Mouse (Mus musculus) CH12.LX (cell line): ENCODE measurements around the gene Capn2. TPM values are rescaled to one million over a fixed set of nuclear protein-coding genes. Genes with fewer than 3 reads are reported as not detected.

Experiments
- DNase-seq: peaks from one replicate; pipeline ENCODE4 v3.0.0-alpha.2; 2013; ENCODE audit errors: extremely low read depth
- H3K27ac ChIP-seq: 2 replicates; pipeline ENCODE4 v1.5.1; 2012; ENCODE audit warnings: low read depth, mild to moderate bottlenecking, control low read depth, moderate library complexity; ENCODE audit not compliant: insufficient read depth
- H3K27me3 ChIP-seq: replicated peaks from 2 replicates; pipeline ENCODE3; 2012; ENCODE audit warnings: inconsistent platforms
- H3K36me3 ChIP-seq, 2 experiments: replicated peaks in 1 of 2; 2 replicates each; pipeline versions ENCODE3 to v1.6.1; 2012; ENCODE audit warnings: inconsistent platforms in 1 of 2, low read length in 1 of 2, mild to moderate bottlenecking in 1 of 2, mixed read lengths in 1 of 2, moderate library complexity in 1 of 2; ENCODE audit not compliant: control insufficient read depth in 1 of 2, insufficient read depth in 1 of 2
- H3K4me1 ChIP-seq, 2 experiments: 2 replicates each; pipeline ENCODE4 v1.6.1; 2012; ENCODE audit warnings: inconsistent platforms in 1 of 2, moderate library complexity in 1 of 2; ENCODE audit not compliant: insufficient read depth in 2 of 2, control insufficient read depth in 1 of 2
- H3K4me2 ChIP-seq: 2 replicates; pipeline ENCODE4 v1.6.1; 2012; ENCODE audit warnings: low read depth, mild to moderate bottlenecking, control low read depth; ENCODE audit not compliant: poor library complexity, insufficient read depth, severe bottlenecking
- H3K4me3 ChIP-seq, 3 experiments: fragments of 150-350 bp in 1 of 3; sonication (generic) in 1 of 3; replicated peaks in 1 of 3; 2 replicates each; pipeline versions ENCODE3 to v1.5.1; 2011 to 2012; ENCODE audit warnings: low read depth in 2 of 3, low read length in 2 of 3, mild to moderate bottlenecking in 2 of 3, moderate library complexity in 2 of 3, control low read depth in 1 of 3, improper control_type of control experiment in 1 of 3, inconsistent platforms in 1 of 3, mixed read lengths in 1 of 3; ENCODE audit not compliant: poor library complexity in 1 of 3
- H3K79me2 ChIP-seq: replicated peaks from 2 replicates; pipeline ENCODE4 v1.6.1; 2012; ENCODE audit warnings: mild to moderate bottlenecking, moderate library complexity; ENCODE audit not compliant: control insufficient read depth, poor library complexity, insufficient read depth, severe bottlenecking; ENCODE audit errors: extremely low read depth
- H3K9ac ChIP-seq: 2 replicates; pipeline ENCODE4 v1.6.1; 2012; ENCODE audit warnings: low read depth, mild to moderate bottlenecking, control low read depth, moderate library complexity; ENCODE audit not compliant: insufficient read depth
- H3K9me3 ChIP-seq: replicated peaks from 2 replicates; pipeline ENCODE3; 2012; ENCODE audit warnings: low read length, inconsistent platforms, mixed read lengths
- BHLHE40 ChIP-seq: IDR thresholded peaks from 2 replicates; pipeline ENCODE4 v1.6.1; 2011; ENCODE audit warnings: mild to moderate bottlenecking, low read depth, low read length, improper control_type of control experiment
- CHD1 ChIP-seq: IDR thresholded peaks from 2 replicates; pipeline ENCODE4 v1.6.1; 2012; ENCODE audit warnings: low read depth, low read length, improper control_type of control experiment, inconsistent platforms
- CHD2 ChIP-seq: IDR thresholded peaks from 2 replicates; pipeline ENCODE4 v1.6.1; 2011; ENCODE audit warnings: low read length, improper control_type of control experiment
- ELF1 ChIP-seq: IDR thresholded peaks from 2 replicates; pipeline ENCODE4 v1.6.1; 2014; ENCODE audit warnings: low read depth, mild to moderate bottlenecking, inconsistent platforms, low read length, improper control_type of control experiment
- GABPA ChIP-seq: IDR thresholded peaks from 2 replicates; pipeline ENCODE4 v1.6.1; 2012; ENCODE audit warnings: low read depth, low read length, improper control_type of control experiment, inconsistent platforms; ENCODE audit not compliant: insufficient replicate concordance
- HCFC1 ChIP-seq: IDR thresholded peaks from 2 replicates; pipeline ENCODE4 v1.6.1; 2012; ENCODE audit warnings: low read depth, mild to moderate bottlenecking, inconsistent platforms, low read length, improper control_type of control experiment
- IRF4 ChIP-seq: IDR thresholded peaks from 2 replicates; pipeline ENCODE4 v1.6.1; 2014; ENCODE audit warnings: low read depth, mild to moderate bottlenecking, inconsistent platforms, low read length, improper control_type of control experiment
- JUN ChIP-seq: IDR thresholded peaks from 2 replicates; pipeline ENCODE4 v1.6.1; 2011; ENCODE audit warnings: low read depth, mild to moderate bottlenecking, low read length, improper control_type of control experiment, moderate library complexity; ENCODE audit not compliant: insufficient read depth
- JUND ChIP-seq: conservative IDR thresholded peaks from 2 replicates; pipeline ENCODE4 v1.6.1; 2011; ENCODE audit warnings: low read depth, low read length, improper control_type of control experiment
- MAX ChIP-seq: IDR thresholded peaks from 2 replicates; pipeline ENCODE4 v1.6.1; 2011; ENCODE audit warnings: low read length, improper control_type of control experiment
- NRF1 ChIP-seq: IDR thresholded peaks from 2 replicates; pipeline ENCODE4 v1.6.1; 2014; ENCODE audit warnings: low read depth, mild to moderate bottlenecking, inconsistent platforms, low read length, improper control_type of control experiment, moderate library complexity
- TBP ChIP-seq: conservative IDR thresholded peaks from 2 replicates; pipeline ENCODE4 v1.6.1; 2011; ENCODE audit warnings: low read depth, low read length, improper control_type of control experiment
- TCF12 ChIP-seq: IDR thresholded peaks from 2 replicates; pipeline ENCODE4 v1.6.1; 2014; ENCODE audit warnings: low read depth, mild to moderate bottlenecking, inconsistent platforms, low read length, improper control_type of control experiment
- UBTF ChIP-seq: IDR thresholded peaks from 2 replicates; pipeline ENCODE4 v1.6.1; 2012; ENCODE audit warnings: low read depth, mild to moderate bottlenecking, inconsistent platforms, low read length, improper control_type of control experiment, moderate library complexity
- USF1 ChIP-seq: IDR thresholded peaks from 2 replicates; pipeline ENCODE4 v1.6.1; 2014; ENCODE audit warnings: low read depth, mild to moderate bottlenecking, inconsistent platforms, low read length, improper control_type of control experiment
- USF2 ChIP-seq: conservative IDR thresholded peaks from 2 replicates; pipeline ENCODE4 v1.6.1; 2011; ENCODE audit warnings: low read depth, low read length, improper control_type of control experiment
- ZKSCAN1 ChIP-seq: IDR thresholded peaks from 2 replicates; pipeline ENCODE4 v1.6.1; 2012; ENCODE audit warnings: low read depth, inconsistent platforms, low read length, improper control_type of control experiment, borderline replicate concordance
- ZNF384 ChIP-seq: IDR thresholded peaks from 2 replicates; pipeline ENCODE4 v1.6.1; 2012; ENCODE audit warnings: low read depth, low read length, improper control_type of control experiment, inconsistent platforms
- dilution Hi-C: fragments of 300-500 bp; cut with MboI; formaldehyde crosslinking; loops from 2 replicates; pipeline ENCODE4 v1.14.3; 2020; ENCODE audit warnings: low sequenced_read_pairs; ENCODE audit not compliant: extremely low pct_unique_long_range_greater_than_20kb, extremely low pct_ligation_motif_present
- in situ Hi-C: fragments of 300-500 bp; cut with MboI; formaldehyde crosslinking; loops from 3 replicates; pipeline ENCODE4 v1.14.3; 2019; ENCODE audit warnings: low sequenced_read_pairs, low pct_ligation_motif_present, low pct_unique_long_range_greater_than_20kb, mixed read lengths
- polyA plus RNA-seq: library from polyadenylated mRNA; unstranded; fragments of >175 nt; gene quantifications from 2 replicates; pipeline ENCODE4 v1.2.1, GENCODE M21; 2012; ENCODE audit warnings: low read depth; ENCODE audit not compliant: insufficient read length
- total RNA-seq, 2 experiments: library from RNA; depleted of rRNA; stranded (reverse); fragments of 300-350 nt in 1 of 2; fragments of >200 nt in 1 of 2; gene quantifications; 2 replicates each; pipeline ENCODE4 v1.2.3; 2012 to 2014

Capn2 gene
- total and polyA plus RNA-seq, 3 experiments = 10.9 to 28.1 (median 15.0) TPM

DNA sequence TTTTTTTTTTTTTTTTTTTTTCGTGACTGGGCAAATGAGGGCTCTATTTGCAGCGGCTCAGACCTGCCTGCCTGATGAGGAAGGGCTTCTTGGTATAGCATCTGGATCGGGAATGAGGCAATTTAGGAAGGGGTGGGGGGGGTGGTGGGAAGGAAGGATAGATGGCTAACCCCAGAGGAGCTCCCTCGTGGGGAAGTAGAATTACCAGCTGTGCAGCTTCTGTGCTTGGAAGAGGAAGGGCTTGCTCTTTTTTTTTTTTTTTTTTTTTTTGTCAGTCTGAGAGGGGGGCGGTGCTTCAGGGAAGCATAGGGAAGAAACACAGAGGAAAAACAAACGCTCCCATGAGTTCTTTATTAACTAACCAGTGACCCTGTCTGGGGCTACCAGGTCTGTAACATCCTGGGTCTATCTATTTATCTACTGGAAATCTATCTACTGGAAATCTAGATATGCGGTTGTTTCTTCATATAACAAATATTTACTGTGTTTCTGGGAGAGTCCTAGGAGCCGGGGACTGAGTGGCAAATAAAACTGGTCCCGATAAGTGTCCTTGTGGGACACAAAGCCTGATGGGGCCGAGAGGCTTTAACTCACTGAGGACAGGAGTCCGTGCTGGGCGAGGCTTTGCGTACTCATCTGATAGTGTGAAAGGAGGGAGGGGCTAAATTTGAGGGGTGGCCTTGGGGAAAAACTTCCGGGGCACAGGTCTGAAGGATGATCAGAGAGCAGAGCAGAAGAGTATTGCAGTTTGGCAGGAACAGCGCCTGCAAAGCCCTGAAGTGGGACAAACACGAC is 45.4 kb upstream of the Capn2 start:
- DNase-seq = no peak
- no peaks in the 10 kb centered on the region for H3K9me3 ChIP-seq

DNA sequence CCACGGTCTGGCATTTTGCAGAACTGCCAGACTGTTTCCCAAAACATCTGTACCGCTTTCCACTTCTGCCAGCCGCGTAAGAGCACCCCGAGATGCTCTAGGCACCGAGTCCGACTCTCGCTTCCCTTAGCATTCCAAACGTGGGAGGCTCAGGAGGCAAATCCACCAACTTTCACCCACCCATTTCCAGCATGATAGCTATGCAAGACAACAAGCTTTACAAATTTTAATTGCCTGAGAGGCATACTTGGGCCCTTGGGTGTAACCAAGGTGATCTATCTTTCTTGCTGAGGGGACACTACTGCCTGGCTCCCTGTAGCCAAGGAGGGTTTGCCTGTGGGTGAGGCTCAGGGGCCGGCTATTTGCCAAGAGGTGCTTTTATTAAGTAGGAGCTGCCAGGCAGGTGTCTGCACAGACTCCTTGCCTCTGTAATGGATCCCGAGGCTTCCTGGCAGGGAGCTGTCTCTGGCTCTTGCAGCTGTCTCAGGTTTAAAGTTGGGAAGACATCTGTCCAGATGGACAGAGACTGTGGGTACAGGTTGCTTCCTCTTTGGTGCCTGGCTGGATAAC is 44.6 kb upstream of the Capn2 start:
- no peak overlapping the region for H3K4me3 ChIP-seq
- DNase-seq = no peak
- peaks cover 0 to 2% of the 10 kb centered on the region in 2 experiments; a peak in 1 of 4 replicates for H3K4me1 ChIP-seq
- H3K9ac ChIP-seq = no peak overlapping the region
- no peak overlapping the region for H3K27ac ChIP-seq
- no peaks in the 10 kb centered on the region for H3K9me3 ChIP-seq
- H3K27me3 ChIP-seq = no peaks in the 10 kb centered on the region
- H3K36me3 ChIP-seq = no peaks in the 10 kb centered on the region
- TF ChIP-seq HCFC1 (no peak), BHLHE40 (no peak), JUND (no peak), MAX (no peak), ELF1 (no peak), IRF4 (no peak), USF1 (no peak), CHD2 (no peak), CHD1 (no peak), TBP (no peak), ZKSCAN1 (no peak), USF2 (no peak), UBTF (no peak), GABPA (no peak), JUN (no peak), NRF1 (no peak), TCF12 (no peak)
- TF ChIP-seq, all 38 proteins: peak for 0
- dilution Hi-C loops = no loop called here
- no peaks in the 10 kb centered on the region for H3K79me2 ChIP-seq
- in situ Hi-C loops = loop anchor here (25.0 kb wide), 2 partner anchors 225 to 700 kb away; no protein-coding TSS in a partner anchor
- H3K4me2 ChIP-seq = no peak overlapping the region

More for the DNA sequence above, 45.4 kb upstream of the Capn2 start:
- dilution Hi-C loops = no loop called here
- Histone ChIP-seq H3K27ac (no peak overlapping the region), H3K9ac (no peak overlapping the region), H3K4me3 (no peak overlapping the region), H3K79me2 (no peaks in the 10 kb centered on the region), H3K4me1 (peaks cover 0 to 2% of the 10 kb centered on the region in 2 experiments; a peak in 1 of 4 replicates), H3K36me3 (no peaks in the 10 kb centered on the region), H3K27me3 (no peaks in the 10 kb centered on the region), H3K4me2 (no peak overlapping the region)
- TF ChIP-seq ZNF384 (peak; percentile 78), USF1 (no peak)
- in situ Hi-C loops = loop anchor here (25.0 kb wide), 2 partner anchors 225 to 700 kb away; no protein-coding TSS in a partner anchor
